Mouse (Mus musculus) embryonic facial prominence, embryonic 15.5 days (tissue): ENCODE measurements around the gene Ift140. TPM values are rescaled to one million over a fixed set of nuclear protein-coding genes. Genes with fewer than 3 reads are reported as not detected.

Source experiments
- ATAC-seq: fragments of 200-750 bp; cut with Nextera tagmentation; 2 replicates; pipeline ENCODE4 v1.8.0; 2017; ENCODE audit warnings: low read depth, moderate TSS enrichment; ENCODE audit not compliant: insufficient number of reproducible peaks, low FRiP score, low TSS enrichment
- H3K27ac ChIP-seq: fragments of 300-500 bp; sonication (generic); replicated peaks from 2 replicates; pipeline ENCODE4 v1.5.1; 2015; ENCODE audit warnings: mild to moderate bottlenecking, inconsistent platforms
- H3K27me3 ChIP-seq: fragments of 300-500 bp; sonication (generic); 2 replicates; pipeline ENCODE4 v1.6.1; 2015; ENCODE audit warnings: inconsistent platforms
- H3K36me3 ChIP-seq: fragments of 300-500 bp; sonication (generic); 2 replicates; pipeline ENCODE4 v1.6.1; 2015; ENCODE audit warnings: mild to moderate bottlenecking, inconsistent platforms
- H3K4me1 ChIP-seq: fragments of 300-500 bp; sonication (generic); 2 replicates; pipeline ENCODE4 v1.6.1; 2015; ENCODE audit warnings: inconsistent platforms
- H3K4me2 ChIP-seq: fragments of 300-500 bp; sonication (generic); replicated peaks from 2 replicates; pipeline ENCODE4 v1.6.1; 2015; ENCODE audit warnings: mild to moderate bottlenecking, inconsistent platforms
- H3K4me3 ChIP-seq: fragments of 300-500 bp; sonication (generic); replicated peaks from 2 replicates; pipeline ENCODE4 v1.5.1; 2015; ENCODE audit warnings: mild to moderate bottlenecking, inconsistent platforms
- H3K9ac ChIP-seq: fragments of 300-500 bp; sonication (generic); 2 replicates; pipeline ENCODE4 v1.6.1; 2015; ENCODE audit warnings: inconsistent platforms
- H3K9me3 ChIP-seq: fragments of 300-500 bp; sonication (generic); replicated peaks from 2 replicates; pipeline ENCODE4 v1.6.1; 2016; ENCODE audit warnings: inconsistent platforms
- WGBS: fragments of 180-500 bp; shearing (Covaris S2); methylation state at CpG from one replicate; pipeline ENCODE4 v1.1.7; 2015; 5-methylcytosine and 5-hydroxymethylcytosine counted together
- polyA plus RNA-seq: library from polyadenylated mRNA; unstranded; fragments of >200 nt; fragmentation: Nextera tagmentation; extraction: Ambion mirVana; gene quantifications from 2 replicates; pipeline ENCODE4 v1.2.1, GENCODE M21; 2015

Ift140 gene
- 19.4 and 19.8 TPM in 2 replicates for polyA plus RNA-seq

DNA sequence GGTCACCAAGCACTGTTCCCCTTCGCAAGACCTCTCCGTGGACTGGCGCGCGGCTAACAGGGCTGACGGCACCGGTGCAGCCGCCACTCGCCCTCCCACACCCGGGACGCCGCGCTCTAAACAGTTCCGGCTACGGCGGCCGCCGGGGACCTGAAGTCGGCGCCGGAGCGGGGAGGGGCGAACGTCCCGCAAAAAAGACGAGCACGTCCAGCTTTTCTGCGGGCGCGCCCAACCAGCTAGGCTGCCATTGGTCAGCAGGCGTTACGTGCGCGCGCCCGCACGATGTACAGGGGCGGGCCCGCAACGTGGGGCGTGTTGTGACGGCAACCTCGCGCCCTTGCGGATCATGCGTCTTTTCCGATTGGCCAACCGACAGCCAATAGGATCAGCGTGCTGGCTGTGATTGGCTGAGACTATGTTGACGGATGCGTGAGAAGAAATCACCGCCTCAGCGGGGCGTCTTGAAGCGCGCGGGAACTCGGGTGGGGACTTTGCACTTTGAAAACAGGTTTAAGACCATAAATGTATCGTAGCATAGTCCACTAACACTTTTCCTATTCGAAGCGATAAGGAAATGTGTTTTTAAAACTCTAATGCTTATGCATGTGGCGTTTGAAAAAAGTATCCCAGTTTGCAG lies at the start of gene Ift140, which contains the start of gene Cramp1l:
Gene Ift140 (plus strand): TSS at position 431 of the 637 bp plus-strand sequence.
Gene Cramp1l (minus strand): TSS at position 134 of the 637 bp plus-strand sequence.
- Histone ChIP-seq H3K27me3 (no peaks in the 10 kb centered on the region), H3K9ac (peak within 1 kb of the TSS; percentile 90), H3K9me3 (no peaks in the 10 kb centered on the region), H3K4me2 (peak within 1 kb of the TSS; percentile 95), H3K4me1 (peaks cover 17% of the 10 kb centered on the region; the same call in 1 of the 2 replicates), H3K4me3 (peak within 1 kb of the TSS; percentile 99), H3K36me3 (peaks cover 25% of the 10 kb centered on the region), H3K27ac (peak within 1 kb of the TSS; percentile 89)
- WGBS = under 1% methylated on average over 62 of the region's 62 CpGs
- ATAC-seq = peak; percentile 98

- H3K4me1 ChIP-seq = no peaks in the 10 kb centered on the region
- peaks cover 91% of the 10 kb centered on the region for H3K36me3 ChIP-seq
- 96% methylated on average over 6 of the region's 6 CpGs for WGBS
- no peak overlapping the region for H3K4me2 ChIP-seq
- no peaks in the 10 kb centered on the region for H3K27me3 ChIP-seq
- no peaks in the 10 kb centered on the region for H3K9me3 ChIP-seq
- H3K9ac ChIP-seq = no peak overlapping the region
- H3K27ac ChIP-seq = no peak overlapping the region
- ATAC-seq = no peak
- no peak overlapping the region for H3K4me3 ChIP-seq
Observed at GRCm38 (mm10) chr17:24987221-24987620, 28.7 kb upstream of the Ift140 start.

GRCm38 (mm10) chr17:24994721-24995120 lies 21.2 kb upstream of the Ift140 start:
- H3K4me1 ChIP-seq = no peaks in the 10 kb centered on the region
- H3K9ac ChIP-seq = no peak overlapping the region
- no peaks in the 10 kb centered on the region for H3K9me3 ChIP-seq
- ATAC-seq = no peak
- no peaks in the 10 kb centered on the region for H3K27me3 ChIP-seq
- H3K4me2 ChIP-seq = no peak overlapping the region
- H3K36me3 ChIP-seq = peaks cover 92% of the 10 kb centered on the region
- 92% methylated on average over 6 of the region's 6 CpGs for WGBS
- H3K27ac ChIP-seq = no peak overlapping the region
- no peak overlapping the region for H3K4me3 ChIP-seq

GRCm38 (mm10) chr17:25005102-25005501 lies 10.8 kb upstream of the Ift140 start:
- Histone ChIP-seq H3K27ac (no peak overlapping the region), H3K4me3 (no peak overlapping the region), H3K27me3 (no peaks in the 10 kb centered on the region), H3K4me2 (no peak overlapping the region), H3K36me3 (peaks cover 81% of the 10 kb centered on the region), H3K9ac (no peak overlapping the region), H3K4me1 (no peaks in the 10 kb centered on the region), H3K9me3 (no peaks in the 10 kb centered on the region)
- 92% methylated on average over 3 of the region's 3 CpGs for WGBS
- ATAC-seq = no peak

DNA sequence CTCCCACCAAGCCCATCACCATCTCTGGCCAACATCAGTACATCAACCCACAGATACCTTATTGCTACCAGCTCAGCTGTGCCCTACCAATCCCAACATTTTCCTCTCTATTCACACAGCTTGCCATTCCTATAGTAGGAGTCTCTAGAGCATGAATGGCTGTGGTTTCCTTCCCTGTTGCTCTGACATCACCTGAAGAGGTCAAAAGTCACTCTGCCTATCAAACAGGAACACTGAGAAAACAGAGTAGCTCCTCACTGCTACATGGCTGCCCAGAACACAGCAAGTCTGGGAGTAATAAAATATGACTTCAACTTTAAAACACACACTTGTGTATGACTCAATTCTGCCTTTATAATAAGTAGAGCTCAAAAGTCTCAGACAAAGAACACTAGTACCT lies 8.4 kb upstream of the Ift140 start:
- H3K36me3 ChIP-seq = peaks cover 81% of the 10 kb centered on the region
- peaks cover under 1% of the 10 kb centered on the region; the same call in 1 of the 2 replicates for H3K4me1 ChIP-seq
- no peak for ATAC-seq
- H3K9me3 ChIP-seq = no peaks in the 10 kb centered on the region
- H3K27me3 ChIP-seq = no peaks in the 10 kb centered on the region
- H3K9ac ChIP-seq = no peak overlapping the region
- no peak overlapping the region for H3K4me2 ChIP-seq
- H3K4me3 ChIP-seq = no peak overlapping the region
- no peak overlapping the region for H3K27ac ChIP-seq

GRCm38 (mm10) chr17:25013606-25014501 lies 2.0 kb upstream of the Ift140 start:
- Histone ChIP-seq H3K36me3 (peaks cover 30% of the 10 kb centered on the region), H3K4me1 (peaks cover 17% of the 10 kb centered on the region; the same call in 1 of the 2 replicates), H3K9me3 (no peaks in the 10 kb centered on the region), H3K4me2 (peak overlapping the region; percentile 95), H3K4me3 (peak overlapping the region; percentile 99), H3K9ac (peak overlapping the region; percentile 90), H3K27ac (peak overlapping the region; percentile 83), H3K27me3 (no peaks in the 10 kb centered on the region)
- ATAC-seq = no peak
- under 1% methylated on average over 80 of the region's 81 CpGs for WGBS

DNA sequence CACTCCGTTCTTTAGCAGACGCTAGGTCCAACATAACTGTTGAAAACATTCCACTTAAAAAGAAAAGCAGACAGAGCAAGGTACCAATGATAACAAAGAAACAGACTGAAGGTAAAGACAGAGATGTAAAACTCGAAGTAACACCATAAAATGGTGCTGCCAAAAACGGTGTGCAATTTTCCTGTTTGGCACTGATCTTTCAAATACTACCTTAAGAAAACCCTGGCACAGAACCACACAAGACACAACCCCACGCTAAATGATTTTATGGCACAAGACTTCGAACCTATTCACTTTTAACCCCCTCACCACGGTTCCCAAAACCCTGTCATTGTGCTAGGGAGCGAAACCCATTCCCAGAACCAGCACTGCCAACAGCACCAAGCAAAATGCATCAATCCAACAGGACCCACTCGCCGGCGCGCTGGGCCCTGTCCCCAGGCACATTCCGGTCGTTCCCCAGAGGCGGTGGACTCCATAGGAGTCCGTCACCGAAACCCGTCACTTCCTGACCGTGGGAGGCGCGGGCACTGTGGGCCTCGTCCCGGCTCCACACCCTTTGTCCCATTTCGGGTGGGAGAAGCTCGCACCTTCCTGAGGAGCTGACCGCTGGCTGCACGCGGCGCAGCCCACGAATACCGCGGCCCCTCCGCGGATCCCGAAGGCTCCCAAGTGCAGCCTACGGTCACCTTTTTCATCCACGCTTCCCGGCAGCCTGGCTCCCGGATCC lies 879 bp upstream of the Ift140 start:
- Histone ChIP-seq H3K4me3 (peak overlapping the region; percentile 99), H3K9me3 (no peaks in the 10 kb centered on the region), H3K27me3 (no peaks in the 10 kb centered on the region), H3K27ac (peak overlapping the region; percentile 86), H3K9ac (peak overlapping the region; percentile 90), H3K4me1 (peaks cover 17% of the 10 kb centered on the region; the same call in 1 of the 2 replicates), H3K4me2 (peak overlapping the region; percentile 95), H3K36me3 (peaks cover 26% of the 10 kb centered on the region)
- peak; percentile 5; the same call in 1 of the 2 replicates for ATAC-seq
- WGBS = under 1% methylated on average over 39 of the region's 39 CpGs

DNA sequence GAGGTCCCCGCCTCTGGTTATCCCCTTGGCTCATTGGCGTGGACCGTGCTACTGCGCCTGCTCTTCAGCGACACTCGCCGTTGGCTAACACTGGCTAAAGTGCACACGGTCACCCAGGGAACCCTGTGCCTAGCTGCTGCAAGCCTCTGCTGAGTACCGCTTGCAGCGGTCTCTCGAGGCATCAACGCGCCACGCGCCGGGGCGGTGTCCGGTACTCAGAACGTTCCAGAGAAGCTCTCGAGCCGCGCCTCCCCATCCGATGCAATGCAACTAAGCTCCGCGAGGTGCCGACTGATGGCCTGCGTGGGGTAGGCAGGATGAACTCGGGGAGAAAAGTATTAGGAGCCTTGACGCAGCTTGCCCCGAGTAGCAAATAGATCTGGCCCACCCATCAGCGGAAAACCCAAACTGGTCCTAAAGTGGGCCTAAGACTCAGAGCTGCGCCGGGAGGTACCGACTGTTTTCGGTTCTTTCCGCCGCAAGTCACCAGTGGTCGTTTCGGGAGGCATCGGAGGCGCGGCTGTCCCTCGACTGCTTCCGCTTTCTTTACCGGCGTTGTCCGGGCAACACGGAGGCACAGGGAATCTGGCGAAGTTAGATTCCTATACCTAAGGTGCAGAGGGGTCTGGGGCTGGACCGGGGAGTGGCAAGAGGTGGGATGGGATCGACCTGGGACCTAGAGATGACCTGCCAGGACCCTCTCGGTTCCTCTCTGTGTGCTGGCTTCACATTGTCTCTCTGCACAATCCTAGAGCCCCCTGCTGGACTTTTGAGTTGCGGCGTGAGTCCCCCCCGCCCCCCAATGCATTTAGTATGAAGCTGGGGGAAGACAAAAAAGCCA lies 627 bp downstream of the Ift140 start:
- H3K4me3 ChIP-seq = peak overlapping the region; percentile 99
- peak overlapping the region; percentile 89 for H3K27ac ChIP-seq
- under 1% methylated on average over 55 of the region's 55 CpGs for WGBS
- H3K9ac ChIP-seq = peak overlapping the region; percentile 71
- peaks cover 18% of the 10 kb centered on the region for H3K36me3 ChIP-seq
- ATAC-seq = peak; percentile 85
- H3K27me3 ChIP-seq = no peaks in the 10 kb centered on the region
- H3K4me2 ChIP-seq = peak overlapping the region; percentile 89
- peaks cover 17% of the 10 kb centered on the region; the same call in 1 of the 2 replicates for H3K4me1 ChIP-seq
- H3K9me3 ChIP-seq = no peaks in the 10 kb centered on the region

DNA sequence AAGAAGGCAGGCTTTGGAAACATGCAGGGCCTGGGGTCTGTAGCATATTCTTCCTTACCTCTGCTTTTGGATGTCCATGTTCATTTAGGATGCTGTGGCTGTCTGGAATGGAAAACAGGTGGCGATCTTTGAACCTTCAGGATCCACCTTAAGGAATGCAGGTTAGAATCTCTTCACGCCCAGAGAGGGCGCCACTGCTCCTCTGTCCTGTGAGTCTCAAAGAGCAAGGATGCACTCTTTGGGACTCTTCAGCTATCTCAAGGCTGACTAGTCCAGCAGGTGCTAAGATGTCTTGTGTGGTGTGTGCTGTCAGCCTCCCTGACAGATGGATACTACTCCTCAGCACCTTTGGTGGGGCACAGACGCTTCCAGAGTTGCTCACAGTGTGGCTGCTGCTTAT lies 20.3 kb downstream of the Ift140 start:
- no peak overlapping the region for H3K9ac ChIP-seq
- no peak overlapping the region for H3K4me2 ChIP-seq
- WGBS = 63% methylated on average over 4 of the region's 4 CpGs
- peaks cover 61% of the 10 kb centered on the region for H3K36me3 ChIP-seq
- H3K27me3 ChIP-seq = no peaks in the 10 kb centered on the region
- no peak overlapping the region for H3K27ac ChIP-seq
- ATAC-seq = no peak
- H3K4me1 ChIP-seq = no peaks in the 10 kb centered on the region
- H3K4me3 ChIP-seq = no peak overlapping the region
- no peaks in the 10 kb centered on the region for H3K9me3 ChIP-seq

DNA sequence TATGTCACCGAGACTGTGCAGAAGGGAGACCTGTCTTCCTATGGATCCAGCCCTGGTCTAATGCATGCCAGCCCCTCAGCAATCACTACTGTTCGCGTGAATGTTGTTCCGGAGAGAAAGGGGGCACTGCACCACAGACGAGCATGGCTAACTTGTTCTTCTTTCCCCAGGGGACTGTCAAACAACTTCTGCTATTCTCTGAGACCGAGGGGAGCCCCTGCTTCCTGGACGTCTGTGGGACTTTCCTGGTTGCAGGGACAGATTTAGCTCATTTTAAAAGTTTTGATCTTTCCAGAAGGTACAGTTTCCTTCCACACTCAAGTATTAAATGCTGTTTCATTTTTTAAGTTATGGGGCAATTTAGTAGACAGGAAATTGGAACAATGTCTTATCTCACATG lies 29.0 kb downstream of the Ift140 start:
- no peak overlapping the region for H3K4me3 ChIP-seq

More for the DNA sequence above, 29.0 kb downstream of the Ift140 start:
- no peaks in the 10 kb centered on the region for H3K4me1 ChIP-seq
- H3K27ac ChIP-seq = no peak overlapping the region
- ATAC-seq = no peak
- H3K9me3 ChIP-seq = no peaks in the 10 kb centered on the region
- H3K4me2 ChIP-seq = no peak overlapping the region
- 61% methylated on average over 7 of the region's 7 CpGs for WGBS
- no peak overlapping the region for H3K9ac ChIP-seq
- no peaks in the 10 kb centered on the region for H3K27me3 ChIP-seq
- H3K36me3 ChIP-seq = peaks cover 24% of the 10 kb centered on the region
